Mouse (Mus musculus) liver, adult 2 months (tissue): ENCODE results near the gene Csk.

Experiments
- CTCF ChIP-seq: fragments of 200-500 bp; IDR thresholded peaks from 2 replicates; pipeline ENCODE4 v1.5.1; 2011; ENCODE audit warnings: low read depth, low read length, control low read depth
- POLR2A ChIP-seq: fragments of 200-500 bp; IDR thresholded peaks from 2 replicates; pipeline ENCODE4 v1.6.1; 2011; ENCODE audit warnings: low read length, control low read depth; ENCODE audit not compliant: insufficient read depth; ENCODE audit errors: extremely low read depth

DNA sequence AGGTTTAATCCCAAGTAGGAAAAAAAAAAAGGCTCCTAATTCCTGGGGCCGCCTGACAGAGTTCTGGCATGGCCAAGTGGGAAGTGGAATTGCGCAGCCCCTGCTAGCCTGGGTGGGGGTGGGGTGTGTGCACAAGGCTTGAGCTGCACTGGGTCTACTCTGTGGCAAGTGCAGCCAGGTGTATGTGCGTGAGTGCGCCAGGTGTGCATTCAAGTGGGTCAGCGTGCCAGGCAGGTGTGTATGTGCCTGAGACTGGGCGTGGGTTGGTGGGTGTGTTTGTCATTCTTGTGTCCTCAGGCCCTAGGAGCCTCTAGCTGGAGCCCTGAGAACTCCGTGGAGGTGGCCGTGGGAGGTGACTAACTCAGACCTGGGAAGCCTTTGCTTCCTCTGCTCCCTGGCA is 13.1 kb upstream of the Csk start:
- no peak for TF ChIP-seq POLR2A
- no peak for TF ChIP-seq CTCF
